Mouse (Mus musculus): ENCODE measurements around the gene Rbbp8nl. TPM values are rescaled to one million over a fixed set of nuclear protein-coding genes. Genes with fewer than 3 reads are reported as not detected.
A peak's percentile ranks its signal among the peaks of the same experiment; 100 is the strongest.

The Rbbp8nl gene
- polyA plus RNA-seq, 1 experiment from 2014 or later: not detected

DNA sequence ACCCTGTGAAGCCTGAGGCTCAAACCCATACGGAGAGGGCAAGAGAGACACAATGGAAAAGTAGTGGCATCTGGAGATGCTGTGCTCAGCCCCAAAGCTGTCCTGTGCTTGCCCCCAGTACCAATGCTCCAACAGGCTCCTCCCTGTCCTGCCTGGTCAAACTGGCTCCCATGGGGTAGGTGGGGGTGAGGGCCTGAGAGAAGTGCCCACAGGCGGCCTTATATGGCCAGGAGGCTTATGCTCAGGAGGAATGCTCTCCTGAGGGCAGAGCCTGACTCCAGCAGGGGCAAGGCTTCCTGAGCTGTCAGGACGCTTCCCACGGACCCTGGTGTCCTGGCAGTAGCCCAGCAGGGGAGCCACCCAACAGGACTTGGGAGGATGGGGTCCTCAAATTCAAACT lies 59.2 kb downstream of the Rbbp8nl start:
- no peak overlapping the region for H3K4me3 ChIP-seq (ENCODE audit: low read depth, low read length)
- no peak overlapping the region for H3K27ac ChIP-seq (ENCODE audit: low read depth, low read length)
- no peak for ATAC-seq (ENCODE audit: low read depth)
- H3K9ac ChIP-seq (replicated peaks; ENCODE audit: low read depth, low read length): no peak overlapping the region
- H3K9me3 ChIP-seq (ENCODE audit: control insufficient read depth, low read length): no peaks in the 10 kb centered on the region
- no peaks in the 10 kb centered on the region for H3K27me3 ChIP-seq (ENCODE audit: control insufficient read depth, insufficient read depth, low read length)
- no peaks in the 10 kb centered on the region for H3K36me3 ChIP-seq (ENCODE audit: control insufficient read depth, insufficient read depth, low read length)
- 47% methylated on average over 4 of the region's 4 CpGs for WGBS
- peaks cover 17% of the 10 kb centered on the region; the same call in 1 of the 2 replicates for H3K4me1 ChIP-seq (ENCODE audit: control insufficient read depth, insufficient read depth, low read length)
- H3K4me2 ChIP-seq (ENCODE audit: low read depth, low read length): no peak overlapping the region

DNA sequence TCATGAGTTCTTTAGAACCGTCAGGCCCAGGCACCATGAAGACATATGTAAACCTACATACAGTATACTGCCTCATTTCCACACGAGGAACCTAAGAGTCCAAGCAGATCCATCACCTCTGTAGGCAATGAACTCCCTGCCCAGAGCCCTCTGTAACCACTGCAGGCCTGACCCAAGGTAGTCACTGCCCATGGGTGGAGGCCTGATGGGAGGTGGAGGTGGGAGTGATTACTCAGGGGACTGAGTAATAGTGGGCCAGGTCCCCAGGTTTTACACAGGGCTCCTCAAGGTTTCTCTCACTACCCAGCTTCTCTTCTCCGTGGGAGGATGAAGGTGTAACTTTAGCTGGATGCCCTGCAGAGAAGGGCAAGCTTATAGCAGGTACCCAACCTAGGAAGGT lies 60.5 kb downstream of the Rbbp8nl start:
- Histone ChIP-seq H3K9ac (replicated peaks; ENCODE audit: low read depth, low read length) (no peak overlapping the region), H3K27me3 (ENCODE audit: control insufficient read depth, insufficient read depth, low read length) (peaks cover 8% of the 10 kb centered on the region; the same call in 1 of the 2 replicates), H3K9me3 (ENCODE audit: control insufficient read depth, low read length) (no peaks in the 10 kb centered on the region), H3K4me3 (ENCODE audit: low read depth, low read length) (no peak overlapping the region), H3K36me3 (ENCODE audit: control insufficient read depth, insufficient read depth, low read length) (no peaks in the 10 kb centered on the region), H3K27ac (ENCODE audit: low read depth, low read length) (no peak overlapping the region), H3K4me1 (ENCODE audit: control insufficient read depth, insufficient read depth, low read length) (peaks cover 17% of the 10 kb centered on the region; the same call in 1 of the 2 replicates), H3K4me2 (ENCODE audit: low read depth, low read length) (no peak overlapping the region)
- 79% methylated on average over 3 of the region's 3 CpGs for WGBS
- no peak for ATAC-seq (ENCODE audit: low read depth)

DNA sequence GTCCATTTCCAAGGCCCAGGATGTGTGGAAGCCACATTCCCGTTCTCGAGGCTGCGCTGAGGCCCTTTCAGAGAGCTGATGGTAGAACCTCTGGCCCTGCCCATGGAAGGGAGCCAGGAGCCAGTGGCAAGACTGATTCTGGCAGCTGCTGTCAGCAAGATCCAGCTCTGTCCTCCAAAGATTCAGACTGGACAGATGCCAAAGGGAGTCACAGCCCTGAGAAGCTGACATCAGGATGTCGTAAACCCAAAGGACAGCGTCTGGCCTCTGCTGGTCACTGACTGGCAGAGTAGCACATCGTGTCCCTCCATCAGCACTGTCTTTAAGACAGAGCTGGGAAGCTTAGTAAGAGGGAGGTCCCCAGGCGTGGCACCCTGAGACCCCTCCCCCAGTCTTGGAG lies 61.1 kb downstream of the Rbbp8nl start:
- no peak overlapping the region for H3K27ac ChIP-seq (ENCODE audit: low read depth, low read length)
- no peak overlapping the region for H3K4me3 ChIP-seq (ENCODE audit: low read depth, low read length)
- H3K36me3 ChIP-seq (ENCODE audit: control insufficient read depth, insufficient read depth, low read length): no peaks in the 10 kb centered on the region
- H3K9ac ChIP-seq (replicated peaks; ENCODE audit: low read depth, low read length): no peak overlapping the region
- WGBS: 53% methylated on average over 7 of the region's 7 CpGs
- peaks cover 8% of the 10 kb centered on the region; the same call in 1 of the 2 replicates for H3K27me3 ChIP-seq (ENCODE audit: control insufficient read depth, insufficient read depth, low read length)
- H3K9me3 ChIP-seq (ENCODE audit: control insufficient read depth, low read length): no peaks in the 10 kb centered on the region
- ATAC-seq (ENCODE audit: low read depth): no peak
- H3K4me2 ChIP-seq (ENCODE audit: low read depth, low read length): no peak overlapping the region
- peaks cover 17% of the 10 kb centered on the region; the same call in 1 of the 2 replicates for H3K4me1 ChIP-seq (ENCODE audit: control insufficient read depth, insufficient read depth, low read length)

DNA sequence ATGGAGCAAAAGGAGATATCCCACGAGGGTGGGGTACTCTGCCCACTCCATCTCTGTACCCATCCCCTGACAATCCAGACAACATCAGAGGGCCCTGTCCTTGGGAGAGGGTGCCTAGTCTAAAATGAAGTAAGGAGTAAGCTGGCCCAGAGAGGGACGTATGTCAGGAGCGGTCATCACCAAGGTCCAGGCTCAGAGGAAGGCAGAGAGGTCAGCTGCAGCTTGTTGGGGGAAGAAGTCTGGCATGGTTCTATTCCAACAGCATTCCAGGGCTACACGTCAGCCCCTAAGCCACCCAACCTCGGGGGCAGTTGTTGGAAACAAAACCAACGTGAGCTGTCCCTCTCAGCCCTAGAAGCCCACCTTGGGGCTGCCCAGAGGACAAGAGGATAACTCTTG lies 61.6 kb downstream of the Rbbp8nl start:
- Histone ChIP-seq H3K9me3 (ENCODE audit: control insufficient read depth, low read length) (no peaks in the 10 kb centered on the region), H3K36me3 (ENCODE audit: control insufficient read depth, insufficient read depth, low read length) (no peaks in the 10 kb centered on the region), H3K27me3 (ENCODE audit: control insufficient read depth, insufficient read depth, low read length) (peaks cover 8% of the 10 kb centered on the region), H3K27ac (ENCODE audit: low read depth, low read length) (no peak overlapping the region), H3K4me2 (ENCODE audit: low read depth, low read length) (0 out of 2 replicates have a peak overlapping the region, but pooled peaks have one; percentile 11), H3K9ac (replicated peaks; ENCODE audit: low read depth, low read length) (no peak overlapping the region), H3K4me3 (ENCODE audit: low read depth, low read length) (no peak overlapping the region), H3K4me1 (ENCODE audit: control insufficient read depth, insufficient read depth, low read length) (peaks cover 17% of the 10 kb centered on the region; the same call in 1 of the 2 replicates)
- ATAC-seq (ENCODE audit: low read depth): no peak
- 49% methylated on average over 6 of the region's 6 CpGs for WGBS

Small RNA genes within 50 kb of the gene (microRNA-seq; reads per million reads assigned to microRNA genes)
- not detected for gene Mir3091

Other genes starting within 250 kb of the Rbbp8nl start
- gene Psma7, start 247.4 kb downstream of the Rbbp8nl start, polyA plus RNA-seq (2014; fragmentation: Nextera tagmentation; extraction: Ambion mirVana): 585 and 653 TPM in 2 replicates
- 57.8 and 58.8 TPM in 2 replicates for gene Ss18l1, start 247.4 kb downstream of the Rbbp8nl start, polyA plus RNA-seq (2014; fragmentation: Nextera tagmentation; extraction: Ambion mirVana)
- gene Mtg2, start 219.3 kb downstream of the Rbbp8nl start, polyA plus RNA-seq (2014; fragmentation: Nextera tagmentation; extraction: Ambion mirVana): 33.3 and 34.2 TPM in 2 replicates
- 1.5 and 1.8 TPM in 2 replicates for gene Hrh3, start 185.4 kb downstream of the Rbbp8nl start, polyA plus RNA-seq (2014; fragmentation: Nextera tagmentation; extraction: Ambion mirVana)
- 77.4 and 78.2 TPM in 2 replicates for gene Osbpl2, start 170.6 kb downstream of the Rbbp8nl start, polyA plus RNA-seq (2014; fragmentation: Nextera tagmentation; extraction: Ambion mirVana)
- gene Adrm1, start 118.4 kb downstream of the Rbbp8nl start, polyA plus RNA-seq (2014; fragmentation: Nextera tagmentation; extraction: Ambion mirVana): 147 and 154 TPM in 2 replicates
- 1.2 and 2.0 TPM in 2 replicates for gene Lama5, start 64.0 kb downstream of the Rbbp8nl start, polyA plus RNA-seq (2014; fragmentation: Nextera tagmentation; extraction: Ambion mirVana)
- gene Rps21, start 32.5 kb downstream of the Rbbp8nl start, polyA plus RNA-seq (2014; fragmentation: Nextera tagmentation; extraction: Ambion mirVana): 398 and 421 TPM in 2 replicates
- gene Cables2, start 16.4 kb downstream of the Rbbp8nl start, polyA plus RNA-seq (2014; fragmentation: Nextera tagmentation; extraction: Ambion mirVana): 32.9 and 33.3 TPM in 2 replicates
- gene Gata5, start 44.8 kb upstream of the Rbbp8nl start, polyA plus RNA-seq (2014; fragmentation: Nextera tagmentation; extraction: Ambion mirVana): not detected in 2 replicates
- 2.0 and 2.4 TPM in 2 replicates for gene Slco4a1, start 166.4 kb upstream of the Rbbp8nl start, polyA plus RNA-seq (2014; fragmentation: Nextera tagmentation; extraction: Ambion mirVana)
- gene Ntsr1, start 210.1 kb upstream of the Rbbp8nl start, polyA plus RNA-seq (2014; fragmentation: Nextera tagmentation; extraction: Ambion mirVana): 1.6 and 2.3 TPM in 2 replicates

All from neural tube, embryonic 14.5 days (tissue).